In the genomic region with DNA sequence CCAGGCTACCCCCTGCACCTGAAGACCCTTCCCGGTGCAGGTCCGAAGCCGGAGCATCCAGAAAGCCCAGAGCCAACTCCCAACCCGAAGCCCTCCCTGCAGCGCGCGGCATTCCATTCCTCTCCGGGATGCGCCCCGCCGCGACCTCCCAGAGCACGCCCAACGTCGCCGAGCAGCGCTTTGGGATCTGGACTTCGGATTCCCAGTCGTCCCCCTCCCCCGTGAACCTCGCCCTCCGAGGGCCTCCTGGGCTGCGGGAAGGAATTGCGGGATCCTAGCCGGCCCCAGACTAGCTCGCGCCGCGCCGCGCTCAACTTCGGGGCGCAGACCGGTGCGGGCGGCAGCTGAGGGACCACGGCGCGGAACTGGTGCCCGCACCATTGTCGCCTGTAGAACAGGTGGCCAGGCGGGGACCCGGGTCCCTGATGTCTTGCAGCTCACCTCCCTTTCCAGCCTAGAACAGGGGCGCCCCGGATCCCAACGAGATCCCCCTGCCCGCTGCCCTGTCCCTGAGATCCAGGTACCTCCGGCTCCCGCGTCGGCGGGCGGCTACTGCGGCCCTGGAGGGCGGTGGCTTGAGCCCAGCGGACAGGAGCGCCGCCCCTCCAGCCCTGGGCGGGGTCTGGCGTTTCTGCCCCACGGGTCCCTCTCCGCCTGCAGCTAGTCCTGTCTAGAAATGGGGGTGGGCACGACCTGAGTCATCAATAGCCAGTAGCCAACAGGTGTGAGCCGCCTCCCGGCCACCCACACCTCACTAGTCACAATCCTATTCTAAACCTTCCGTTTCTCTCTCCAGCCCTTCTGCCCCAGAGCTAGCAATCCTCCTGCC, we compare ENCODE assay signal across 9 mouse cellular contexts. TPM values are rescaled to one million over a fixed set of nuclear protein-coding genes. Genes with fewer than 3 reads are reported as not detected.
DNase-seq lines count a peak whose midpoint lies in the region; ATAC-seq and TF ChIP-seq lines count a peak whose summit lies in the region.
"Had no signal": no experiment of that assay in that cellular context is flagged by ENCODE, and none has a peak within 500 bp of the region (broad histone marks: within the 10 kb centered on the region; RNA-seq: fewer than 3 reads in every experiment).

A gene (minus strand): TSS at position 599 of the 829 bp plus-strand sequence.

- peak; percentile 35; the same call in 1 of the 2 replicates for ATAC-seq in forebrain, embryonic 15.5 days (replicated peaks)
- no peak for ATAC-seq in limb, embryonic 11.5 days (ENCODE audit: insufficient number of reproducible peaks, low FRiP score, low TSS enrichment, low read depth)
- ATAC-seq in midbrain, embryonic 15.5 days (replicated peaks), result no peak

- WGBS in liver, adult 2 months, result 2% methylated on average over 66 of the region's 66 CpGs
- WGBS in forebrain, embryonic 15.5 days, result 2% methylated on average over 65 of the region's 66 CpGs
- 1% methylated on average over 66 of the region's 66 CpGs for WGBS in limb, embryonic 11.5 days
- WGBS in midbrain, embryonic 15.5 days, result 2% methylated on average over 64 of the region's 66 CpGs

- no peaks in the 10 kb centered on the region for H3K36me3 ChIP-seq in liver, adult 2 months (ENCODE audit: control insufficient read depth, insufficient read depth, low read length)
- no peaks in the 10 kb centered on the region for H3K36me3 ChIP-seq in forebrain, embryonic 15.5 days
- no peaks in the 10 kb centered on the region for H3K36me3 ChIP-seq in limb, embryonic 11.5 days (ENCODE audit: control insufficient read depth, insufficient read depth, low read length)
- no peaks in the 10 kb centered on the region for H3K36me3 ChIP-seq in midbrain, embryonic 15.5 days (replicated peaks)

- H3K4me3 ChIP-seq in liver, adult 2 months (ENCODE audit: insufficient read depth, low read depth, low read length), result peak within 1 kb of the TSS; percentile 38
- peak within 1 kb of the TSS; percentile 42 for H3K4me3 ChIP-seq in forebrain, embryonic 15.5 days
- H3K4me3 ChIP-seq in limb, embryonic 11.5 days (ENCODE audit: low read depth, low read length), result peak within 1 kb of the TSS; percentile 46
- H3K4me3 ChIP-seq in midbrain, embryonic 15.5 days, result peak within 1 kb of the TSS; percentile 39

- no peak within 1 kb of the TSS for H3K27ac ChIP-seq in liver, adult 2 months (replicated peaks; ENCODE audit: insufficient read depth, low read depth, low read length)
- no peak within 1 kb of the TSS for H3K27ac ChIP-seq in forebrain, embryonic 15.5 days (replicated peaks)
- H3K27ac ChIP-seq in limb, embryonic 11.5 days (replicated peaks; ENCODE audit: low read depth, low read length), result no peak within 1 kb of the TSS
- no peak within 1 kb of the TSS for H3K27ac ChIP-seq in midbrain, embryonic 15.5 days

- no peaks in the 10 kb centered on the region for H3K79me2 ChIP-seq in liver, adult 2 months (ENCODE audit: control insufficient read depth, insufficient read depth, low read length)

- H3K4me2 ChIP-seq in forebrain, embryonic 15.5 days (replicated peaks), result peak within 1 kb of the TSS; percentile 62
- peak within 1 kb of the TSS; percentile 90 for H3K4me2 ChIP-seq in limb, embryonic 11.5 days (ENCODE audit: low read depth, severe bottlenecking)
- peak within 1 kb of the TSS; percentile 70 for H3K4me2 ChIP-seq in midbrain, embryonic 15.5 days

- H3K4me1 ChIP-seq in liver, adult 2 months (ENCODE audit: control insufficient read depth, insufficient read depth, low read length), result no peaks in the 10 kb centered on the region
- H3K4me1 ChIP-seq in forebrain, embryonic 15.5 days, result peaks cover 12% of the 10 kb centered on the region
- H3K4me1 ChIP-seq in limb, embryonic 11.5 days (ENCODE audit: control insufficient read depth, insufficient read depth, low read length), result peaks cover 4% of the 10 kb centered on the region; the same call in 1 of the 2 replicates
- peaks cover 13% of the 10 kb centered on the region; the same call in 1 of the 2 replicates for H3K4me1 ChIP-seq in midbrain, embryonic 15.5 days

- no peak for TF ChIP-seq CTCF in liver, adult 2 months (IDR thresholded peaks at IDR 0.05; ENCODE audit: low read depth, low read length)

- peaks cover 8% of the 10 kb centered on the region; the same call in 1 of the 2 replicates for H3K27me3 ChIP-seq in liver, adult 2 months (ENCODE audit: control insufficient read depth, insufficient read depth, low read length)
- peaks cover 30% of the 10 kb centered on the region for H3K27me3 ChIP-seq in forebrain, embryonic 15.5 days
- peaks cover 28% of the 10 kb centered on the region for H3K27me3 ChIP-seq in limb, embryonic 11.5 days (ENCODE audit: control insufficient read depth, insufficient read depth, low read length)
- peaks cover 38% of the 10 kb centered on the region for H3K27me3 ChIP-seq in midbrain, embryonic 15.5 days (replicated peaks)

- DNase-seq in liver, adult 2 months (ENCODE audit: extremely low read depth, low read depth, low spot score), result no peak
- DNase-seq in liver, result no peak
- DNase-seq in heart, postnatal 4 days, result peak; percentile 50
- DNase-seq in limb, embryonic 11.5 days (ENCODE audit: low spot score), result peak; percentile 67
- peak; percentile 57 to 69 for DNase-seq in urinary bladder, postnatal 4 days (ENCODE audit: low spot score in 2 of 2)
- no peak for DNase-seq in thymus, adult 18-20 months

- peak within 1 kb of the TSS; percentile 20 for H3K9ac ChIP-seq in liver, adult 2 months (ENCODE audit: low read depth, low read length)
- H3K9ac ChIP-seq in forebrain, embryonic 15.5 days (replicated peaks), result peak within 1 kb of the TSS; percentile 36; the same call in 1 of the 2 replicates
- H3K9ac ChIP-seq in limb, embryonic 11.5 days (ENCODE audit: low read length), result peak within 1 kb of the TSS; percentile 45
- peak within 1 kb of the TSS; percentile 12 for H3K9ac ChIP-seq in midbrain, embryonic 15.5 days

- no peak for TF ChIP-seq POLR2A in liver, adult 2 months (IDR thresholded peaks at IDR 0.05; ENCODE audit: extremely low read depth, insufficient read depth, low read length)

- H3K9me3 ChIP-seq in forebrain, embryonic 15.5 days, result no peaks in the 10 kb centered on the region
- H3K9me3 ChIP-seq in limb, embryonic 11.5 days (ENCODE audit: control insufficient read depth, low read length), result peaks cover 5% of the 10 kb centered on the region; the same call in 1 of the 2 replicates
- no peaks in the 10 kb centered on the region for H3K9me3 ChIP-seq in midbrain, embryonic 15.5 days

RNA-seq across cellular contexts. Expression of the gene that starts here (rescaled TPM):
- 0.28 and 0.54 TPM in 2 replicates for total RNA-seq in liver, adult 2 months (2014; rRNA removed)
- 0.46 and 0.54 TPM in 2 replicates for polyA plus RNA-seq in liver, adult 2 months (2012; rRNA removed)
- 1.5 and 1.7 TPM in 2 replicates for polyA plus RNA-seq in forebrain, embryonic 15.5 days (2015; fragmentation: Nextera tagmentation; extraction: Ambion mirVana)
- total RNA-seq in heart, postnatal 4 days (2021), result 1 to 10 TPM; 3.4 to 4.1 TPM
- polyA plus RNA-seq in limb, embryonic 11.5 days (2014; fragmentation: Nextera tagmentation; extraction: Ambion mirVana), result 0.18 TPM in 1 of 2 replicates, not detected in the other
- 3.4 and 3.7 TPM in 2 replicates for polyA plus RNA-seq in midbrain, embryonic 15.5 days (2015; fragmentation: Nextera tagmentation; extraction: Ambion mirVana)
- total RNA-seq: hematopoietic stem cell, adult 5-6 weeks had no signal

Comparison
In these comparisons a context has a peak if more than half of its experiments do, and no peak if none do; other contexts are left out.
1. Peak in DNase-seq, H3K4me3 ChIP-seq, H3K9ac ChIP-seq and H3K4me2 ChIP-seq in limb, embryonic 11.5 days; RNA of the gene not detected or under 1 TPM.
2. DNase-seq: peak in heart, postnatal 4 days (single experiment) and urinary bladder, postnatal 4 days (2 of 2); none in liver, adult 2 months (single experiment), liver (single experiment) and thymus, adult 18-20 months (0 of 2).
3. Peak in every context shown above with its lines, with median percentiles within 50 percentile points of each other: H3K4me3 ChIP-seq, H3K9ac ChIP-seq and H3K4me2 ChIP-seq.